Mouse (Mus musculus): Measurements from ENCODE around the gene Lmln. TPM values are rescaled to one million over a fixed set of nuclear protein-coding genes. Genes with fewer than 3 reads are reported as not detected.

Gene Lmln
- 1.9 TPM for polyA plus RNA-seq (2014; fragmentation: Illumina TruSeq; extraction: RNeasy Lipid Tissue Mini Kit (QIAGEN cat#74804); ENCODE audit: low read depth, low replicate concordance)

DNA sequence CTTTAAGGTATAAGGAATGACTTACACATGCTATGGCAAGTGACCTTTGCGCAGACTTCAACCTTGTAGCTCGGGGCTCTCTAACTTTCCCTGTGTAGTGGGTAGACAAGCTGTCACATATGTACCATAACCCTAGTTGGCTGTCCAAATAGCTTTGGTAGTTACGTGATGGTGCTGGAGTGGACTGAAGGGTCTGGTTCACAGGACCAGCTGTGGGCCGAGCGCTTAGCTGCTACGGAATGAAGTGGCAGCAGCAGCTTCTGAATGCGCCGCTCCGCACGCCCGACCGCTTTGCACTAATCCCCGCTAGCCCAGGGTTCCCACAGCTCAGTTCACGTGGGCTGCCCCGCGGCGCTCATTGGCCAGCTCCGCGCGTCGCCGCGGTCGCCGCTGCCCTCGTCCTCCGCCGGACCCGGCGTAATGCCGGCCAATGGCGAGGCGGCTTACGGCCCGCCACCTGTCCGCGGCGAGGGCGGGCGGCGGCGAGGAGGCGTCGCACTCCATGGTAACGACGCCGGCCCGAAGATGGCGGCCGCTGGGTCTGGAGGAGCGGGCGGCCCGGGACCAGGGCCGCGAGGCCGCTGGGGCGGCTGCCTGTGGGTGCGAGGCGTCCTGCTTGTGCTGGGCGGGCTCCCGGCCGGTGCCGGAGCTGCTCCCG, at the start of gene Lmln:
Gene Lmln (plus strand): TSS at position 498 of the 658 bp plus-strand sequence.

DNA sequence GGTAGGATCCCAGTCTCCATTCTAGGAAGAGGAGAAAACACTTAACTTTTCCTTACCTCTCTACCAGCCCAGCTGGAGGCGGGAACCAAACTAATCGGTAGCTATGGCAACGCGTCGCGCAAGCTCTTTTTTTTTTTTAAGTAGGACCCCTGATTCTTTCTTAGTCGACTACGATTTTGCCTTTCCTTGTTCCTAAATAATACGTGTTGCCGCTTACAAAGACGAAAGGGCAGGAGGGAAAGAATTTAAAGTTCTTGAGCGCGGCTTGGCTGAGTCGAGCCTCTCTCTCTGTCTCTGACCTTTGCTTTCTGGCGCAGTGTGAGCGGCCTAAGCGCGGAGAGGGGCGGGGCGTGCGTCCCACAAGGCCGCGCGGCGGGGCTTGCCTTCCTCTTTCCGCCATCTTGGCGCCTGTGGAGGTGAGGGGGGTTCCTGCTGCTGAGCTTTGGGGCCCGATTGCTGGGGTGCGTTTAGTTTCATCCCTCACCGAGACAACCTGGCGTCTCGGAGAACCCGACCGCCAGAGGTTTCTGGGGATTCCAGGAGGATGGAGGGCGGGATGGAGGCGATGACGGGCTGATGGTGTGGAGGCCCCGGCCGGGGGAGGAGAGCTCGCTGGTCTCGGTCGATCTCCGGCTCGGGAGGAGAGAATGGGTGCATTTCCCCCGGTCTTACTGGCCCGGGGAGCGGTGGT, 6.1 kb upstream of the Lmln start, which contains the start of the genes Iqcg and Rpl35a:
Gene Iqcg (minus strand): TSS at position 124 of the 691 bp plus-strand sequence.
Gene Rpl35a (plus strand): TSS at position 359 of the 691 bp plus-strand sequence.

Other genes starting within 250 kb of the Lmln start
- 109 TPM for gene Fyttd1, start 185.0 kb upstream of the Lmln start, polyA plus RNA-seq (2014; fragmentation: Illumina TruSeq; extraction: RNeasy Lipid Tissue Mini Kit (QIAGEN cat#74804); ENCODE audit: low read depth, low replicate concordance)
- 8.8 TPM for gene Rubcn, start 184.8 kb upstream of the Lmln start, polyA plus RNA-seq (2014; fragmentation: Illumina TruSeq; extraction: RNeasy Lipid Tissue Mini Kit (QIAGEN cat#74804); ENCODE audit: low read depth, low replicate concordance)
- gene Lrch3, start 148.4 kb upstream of the Lmln start, polyA plus RNA-seq (2014; fragmentation: Illumina TruSeq; extraction: RNeasy Lipid Tissue Mini Kit (QIAGEN cat#74804); ENCODE audit: low read depth, low replicate concordance): 19.8 TPM
- 5.9 TPM for gene Iqcg, start 6.3 kb upstream of the Lmln start, polyA plus RNA-seq (2014; fragmentation: Illumina TruSeq; extraction: RNeasy Lipid Tissue Mini Kit (QIAGEN cat#74804); ENCODE audit: low read depth, low replicate concordance)
- 824 TPM for gene Rpl35a, start 6.1 kb upstream of the Lmln start, polyA plus RNA-seq (2014; fragmentation: Illumina TruSeq; extraction: RNeasy Lipid Tissue Mini Kit (QIAGEN cat#74804); ENCODE audit: low read depth, low replicate concordance)
- 13.3 TPM for gene Osbpl11, start 122.5 kb downstream of the Lmln start, polyA plus RNA-seq (2014; fragmentation: Illumina TruSeq; extraction: RNeasy Lipid Tissue Mini Kit (QIAGEN cat#74804); ENCODE audit: low read depth, low replicate concordance)
- gene Snx4, start 188.9 kb downstream of the Lmln start, polyA plus RNA-seq (2014; fragmentation: Illumina TruSeq; extraction: RNeasy Lipid Tissue Mini Kit (QIAGEN cat#74804); ENCODE audit: low read depth, low replicate concordance): 72.4 TPM

Measured in kidney, adult 10 weeks (tissue).